Mouse (Mus musculus) layer of hippocampus, postnatal 25 days (tissue): Measurements from ENCODE around the gene Cables2. TPM values are rescaled to one million over a fixed set of nuclear protein-coding genes. Genes with fewer than 3 reads are reported as not detected.

Source experiments
- DNase-seq, 2 experiments: peaks; one replicate each; pipeline ENCODE4 v3.0.0; 2022; ENCODE audit warnings: mixed read lengths in 2 of 2, low spot score in 1 of 2; ENCODE audit errors: extremely low spot score in 1 of 2
- total RNA-seq, 2 experiments: library from RNA; stranded (reverse); gene quantifications; 2 replicates each; pipeline ENCODE4 v1.2.3; 2021

The Cables2 gene
- total RNA-seq, 2 experiments from 2014 or later, result 32.3 to 38.2 TPM

DNA sequence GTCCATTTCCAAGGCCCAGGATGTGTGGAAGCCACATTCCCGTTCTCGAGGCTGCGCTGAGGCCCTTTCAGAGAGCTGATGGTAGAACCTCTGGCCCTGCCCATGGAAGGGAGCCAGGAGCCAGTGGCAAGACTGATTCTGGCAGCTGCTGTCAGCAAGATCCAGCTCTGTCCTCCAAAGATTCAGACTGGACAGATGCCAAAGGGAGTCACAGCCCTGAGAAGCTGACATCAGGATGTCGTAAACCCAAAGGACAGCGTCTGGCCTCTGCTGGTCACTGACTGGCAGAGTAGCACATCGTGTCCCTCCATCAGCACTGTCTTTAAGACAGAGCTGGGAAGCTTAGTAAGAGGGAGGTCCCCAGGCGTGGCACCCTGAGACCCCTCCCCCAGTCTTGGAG, 44.7 kb downstream of the Cables2 start:
- DNase-seq, result no peak

DNA sequence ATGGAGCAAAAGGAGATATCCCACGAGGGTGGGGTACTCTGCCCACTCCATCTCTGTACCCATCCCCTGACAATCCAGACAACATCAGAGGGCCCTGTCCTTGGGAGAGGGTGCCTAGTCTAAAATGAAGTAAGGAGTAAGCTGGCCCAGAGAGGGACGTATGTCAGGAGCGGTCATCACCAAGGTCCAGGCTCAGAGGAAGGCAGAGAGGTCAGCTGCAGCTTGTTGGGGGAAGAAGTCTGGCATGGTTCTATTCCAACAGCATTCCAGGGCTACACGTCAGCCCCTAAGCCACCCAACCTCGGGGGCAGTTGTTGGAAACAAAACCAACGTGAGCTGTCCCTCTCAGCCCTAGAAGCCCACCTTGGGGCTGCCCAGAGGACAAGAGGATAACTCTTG, 45.2 kb downstream of the Cables2 start:
- no peak for DNase-seq

DNA sequence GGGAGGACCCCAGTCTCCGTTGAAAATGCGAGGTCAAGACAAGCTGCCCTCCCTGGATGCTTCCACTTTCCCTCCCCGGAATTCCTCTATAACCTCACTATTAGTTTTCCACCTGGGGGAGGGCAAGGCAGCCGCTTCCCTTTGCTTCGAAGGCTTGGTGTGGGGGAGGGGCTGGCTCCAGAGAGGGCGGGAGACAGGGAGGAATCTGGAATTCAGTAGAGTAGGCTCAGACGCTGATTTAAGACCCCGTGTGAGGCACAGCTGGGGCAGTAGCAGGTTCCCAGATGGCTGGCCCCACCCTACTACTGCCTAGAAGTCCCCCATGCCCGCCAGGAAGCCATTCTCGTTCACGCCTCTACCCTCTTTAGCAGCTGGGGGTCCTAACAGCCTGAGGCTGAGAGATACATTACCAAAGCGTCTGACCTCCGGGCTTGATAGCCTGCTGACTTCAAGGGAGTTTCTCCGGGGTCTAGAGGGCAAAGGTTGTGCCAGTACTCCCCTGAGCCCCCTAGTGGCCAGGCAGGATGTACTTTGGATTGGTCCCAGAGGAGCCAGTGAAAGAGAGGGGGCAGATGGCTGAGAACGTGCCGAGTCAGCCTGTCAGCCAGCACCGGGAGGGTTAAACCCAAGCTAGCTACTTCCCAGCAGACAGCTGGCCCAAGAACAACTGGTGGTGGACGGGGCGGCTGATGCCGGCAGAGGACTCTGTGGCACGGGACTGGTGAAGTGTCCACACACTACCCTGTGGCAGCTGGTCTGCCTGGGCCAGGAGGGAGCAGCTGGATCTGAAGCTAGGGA, 45.8 kb downstream of the Cables2 start:
- no peak for DNase-seq

DNA sequence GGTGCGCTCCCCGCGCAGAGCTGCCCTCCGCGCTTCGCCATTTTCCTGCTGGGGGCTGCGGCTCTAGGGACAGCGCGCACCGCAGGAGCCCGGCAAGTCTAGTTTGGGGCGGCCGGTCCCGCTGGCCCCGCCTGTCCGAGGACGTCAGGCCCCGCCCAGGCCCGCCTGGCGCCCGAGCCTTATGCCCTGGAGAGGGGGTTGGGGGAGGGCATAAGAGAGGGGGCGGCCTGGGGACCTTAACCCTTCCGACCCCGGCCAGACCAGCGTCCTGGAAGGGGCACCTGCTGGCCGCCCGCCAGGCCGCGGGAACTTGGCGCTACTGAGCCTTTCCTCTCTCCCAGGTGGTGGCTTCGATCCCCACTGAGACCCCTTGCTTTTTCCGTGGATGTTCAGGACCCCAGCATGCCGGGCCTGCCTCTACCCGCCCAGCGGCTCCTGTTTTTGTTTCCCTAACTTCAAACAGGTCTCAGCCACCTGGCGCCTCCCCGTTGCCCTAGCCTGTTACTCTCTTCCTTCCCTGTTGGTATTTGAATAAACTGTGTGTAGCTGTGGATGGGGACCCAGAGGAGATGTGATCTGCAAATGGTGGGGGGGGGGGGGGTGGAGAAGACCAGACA, 47.4 kb downstream of the Cables2 start, which contains the start of gene Lama5:
Gene Lama5 (minus strand): TSS at position 98 of the 617 bp plus-strand sequence.
- DNase-seq, result no peak

DNA sequence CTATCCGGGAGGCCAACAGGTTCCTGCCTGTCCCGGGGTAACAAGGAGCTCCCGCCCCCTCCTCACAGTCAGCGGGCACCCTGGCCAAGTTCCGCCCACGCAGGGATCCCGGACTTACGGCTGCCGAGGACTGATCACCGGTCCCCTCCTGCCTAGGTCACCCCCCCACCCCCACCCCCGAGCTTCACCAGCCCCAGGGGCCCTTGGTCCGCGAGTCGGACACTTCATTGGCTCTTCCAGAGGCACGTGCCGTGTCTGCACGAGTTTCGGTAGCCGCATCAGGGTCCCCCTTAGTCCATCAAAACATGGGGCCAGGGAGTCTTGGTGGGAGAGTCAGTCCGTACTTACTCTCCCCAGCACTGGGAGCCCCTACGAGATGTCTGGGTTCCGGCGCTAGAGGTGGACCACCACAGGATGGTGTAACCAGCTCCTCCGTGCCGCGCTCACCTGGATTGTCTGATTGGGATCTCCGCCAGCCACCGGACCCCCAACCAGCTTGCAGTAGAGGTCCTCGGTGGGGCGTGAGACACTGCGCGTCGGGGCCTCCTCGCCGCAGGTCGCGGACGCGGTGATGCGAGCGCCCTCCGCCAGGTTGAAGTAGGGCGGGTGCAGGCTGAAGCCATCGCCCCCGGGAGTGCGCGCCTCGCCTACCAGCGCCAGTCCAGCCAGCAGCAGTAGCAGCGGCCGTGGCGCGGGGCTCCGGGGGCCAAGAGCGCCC, 48.1 kb downstream of the Cables2 start:
- no peak for DNase-seq

DNA sequence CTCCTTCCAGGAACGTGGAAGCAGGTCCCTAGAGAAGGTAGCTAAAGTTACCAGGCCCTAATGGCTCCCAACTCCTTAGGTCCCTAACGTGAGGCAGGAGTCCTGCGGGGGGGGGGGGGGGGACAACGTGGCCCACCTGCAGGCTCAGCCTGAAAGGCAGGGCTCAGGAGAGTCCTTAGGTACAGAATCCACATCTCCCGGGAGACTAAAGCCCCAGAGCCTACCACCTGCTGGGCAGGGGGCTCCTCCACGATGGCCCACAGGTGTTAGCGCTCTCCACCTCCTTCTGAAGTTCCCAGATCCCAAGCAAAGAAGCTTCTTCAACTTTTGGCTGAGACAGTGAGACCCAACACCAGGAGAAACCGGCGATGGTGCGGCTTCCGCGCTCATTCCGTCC, 48.7 kb downstream of the Cables2 start:
- DNase-seq, result no peak

DNA sequence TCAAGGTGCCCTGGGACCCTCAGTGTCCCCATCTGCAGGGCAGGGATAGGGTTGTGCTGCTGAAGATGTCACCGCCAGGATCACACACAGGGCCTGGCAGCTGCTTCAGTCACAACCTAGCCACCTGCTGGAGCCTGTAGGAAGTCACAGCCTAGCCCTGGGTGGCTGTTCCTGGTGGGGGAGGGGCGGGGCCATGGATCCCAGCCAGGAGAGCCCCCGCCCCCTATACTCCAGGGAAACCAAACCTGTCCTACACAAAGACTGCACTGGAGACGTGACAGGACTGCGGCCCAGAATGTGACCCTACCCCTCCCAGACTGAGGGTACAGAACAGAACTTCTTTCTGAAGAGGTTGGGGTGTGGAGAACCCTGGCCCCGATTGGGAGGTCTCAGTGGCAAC, 51.0 kb downstream of the Cables2 start:
- DNase-seq, result no peak

DNA sequence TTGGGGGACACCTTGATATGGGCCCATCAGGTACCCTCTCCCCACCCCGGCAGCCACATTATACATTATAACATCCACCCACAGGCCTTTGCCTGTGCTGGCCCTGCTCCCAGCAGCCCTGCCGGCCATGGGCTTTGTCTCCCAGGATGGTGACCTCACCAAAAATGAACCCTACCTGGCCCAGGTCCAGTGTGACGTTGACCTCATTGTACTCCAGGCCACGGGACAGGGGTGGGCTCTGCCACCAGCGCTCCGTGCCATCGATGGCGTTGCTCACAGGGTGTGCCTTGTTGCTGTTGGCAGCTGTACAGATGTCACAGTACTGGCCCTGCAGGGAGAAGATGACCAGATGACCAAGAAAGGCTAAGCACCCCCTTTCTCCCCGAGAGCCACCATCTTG, 52.2 kb downstream of the Cables2 start:
- DNase-seq, result no peak

DNA sequence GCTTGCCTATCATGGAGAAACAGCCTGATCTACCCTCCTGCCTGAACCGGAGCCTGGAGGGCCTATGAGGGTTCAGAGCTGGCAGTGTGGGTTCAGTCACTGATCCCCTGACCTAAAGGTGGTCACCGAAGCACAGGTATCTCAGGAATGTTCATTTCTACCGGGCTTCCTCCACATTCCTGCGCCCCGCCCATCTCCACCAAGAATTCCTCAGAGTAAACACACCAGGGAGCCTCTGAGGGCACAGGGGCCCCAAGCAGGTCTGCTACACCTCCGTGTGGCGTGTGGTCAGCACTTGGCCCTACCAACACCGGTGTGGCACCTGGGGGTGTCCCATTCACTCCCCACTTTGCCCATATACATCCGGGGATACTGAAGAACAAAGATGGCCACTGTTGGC, 53.1 kb downstream of the Cables2 start:
- DNase-seq, result no peak

DNA sequence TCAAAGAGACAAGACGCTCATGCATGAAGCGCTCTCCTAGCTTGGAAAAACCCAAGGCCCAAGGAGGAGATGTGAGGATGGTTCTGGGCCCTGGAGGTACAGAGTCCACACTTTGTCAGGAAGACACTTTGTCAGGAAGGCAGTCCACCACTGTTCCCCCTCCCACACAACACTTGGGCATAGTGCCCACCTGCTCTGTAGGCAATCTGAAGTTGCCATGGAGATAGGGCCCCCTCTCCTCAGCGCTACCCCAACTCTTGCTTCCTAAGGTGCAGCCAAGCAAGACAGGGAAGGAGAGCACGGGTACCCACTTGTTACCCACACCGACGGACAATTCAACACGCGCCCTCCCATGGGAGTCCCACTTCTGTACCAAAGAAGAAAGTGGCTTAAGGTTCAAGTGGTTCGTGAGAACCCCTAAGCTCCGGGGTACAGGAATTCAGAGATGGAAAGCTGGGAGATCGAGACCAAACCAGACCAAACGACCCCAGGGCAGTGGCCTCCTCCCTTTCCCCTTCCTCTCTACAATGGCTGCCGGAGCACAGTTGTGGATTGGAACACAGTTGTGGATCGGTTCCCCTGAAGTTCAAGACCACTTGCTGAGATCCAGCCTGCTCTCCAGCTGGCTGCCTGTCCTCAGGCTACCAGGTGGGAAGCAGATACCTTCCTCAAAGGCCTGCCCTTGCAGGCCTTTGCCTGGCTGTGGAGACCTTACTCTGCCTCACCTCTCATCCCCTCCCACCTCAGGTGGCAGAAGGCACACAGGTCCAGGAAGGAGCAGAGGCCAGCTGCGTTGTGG, 54.0 kb downstream of the Cables2 start:
- no peak for DNase-seq

DNA sequence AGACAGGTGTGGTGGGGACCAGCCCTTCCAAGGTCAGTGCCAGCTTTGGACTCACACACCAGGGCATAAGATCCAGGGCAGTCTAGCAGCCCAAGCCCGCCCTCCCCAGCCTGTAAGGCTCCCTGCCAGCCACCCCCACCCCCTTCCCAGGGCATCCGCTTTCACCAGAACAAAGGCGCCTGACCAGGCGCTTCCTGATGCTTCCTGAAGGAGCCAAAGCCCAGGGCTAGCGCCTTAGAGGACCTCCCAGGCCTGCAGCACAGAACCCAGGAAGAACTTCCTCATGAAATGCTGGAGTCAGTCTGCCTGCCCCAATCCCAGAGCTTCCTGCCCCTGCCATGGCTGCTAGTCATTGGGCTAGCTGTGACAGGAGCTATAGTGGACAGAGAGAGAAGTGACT, 54.6 kb downstream of the Cables2 start:
- DNase-seq, result no peak

DNA sequence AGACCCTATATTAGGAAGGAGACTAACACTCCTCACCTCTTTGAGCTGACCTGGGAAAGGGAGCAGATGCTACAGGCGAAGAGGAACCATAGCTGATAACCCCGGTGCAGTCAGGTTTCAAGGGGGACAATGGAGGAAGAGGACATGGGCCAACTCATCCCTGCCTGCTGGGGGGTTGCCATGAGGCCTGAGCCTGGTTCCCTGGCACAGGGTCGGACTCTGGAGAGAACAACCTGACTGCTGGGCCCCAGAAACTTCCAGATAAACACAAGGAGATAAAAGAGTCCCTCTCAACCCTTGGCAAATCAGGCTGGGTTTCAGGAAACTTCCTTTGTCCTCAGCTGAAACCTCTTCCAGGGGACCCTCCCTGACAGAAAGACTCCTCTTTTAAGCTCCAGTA, 55.1 kb downstream of the Cables2 start:
- DNase-seq, result no peak

DNA sequence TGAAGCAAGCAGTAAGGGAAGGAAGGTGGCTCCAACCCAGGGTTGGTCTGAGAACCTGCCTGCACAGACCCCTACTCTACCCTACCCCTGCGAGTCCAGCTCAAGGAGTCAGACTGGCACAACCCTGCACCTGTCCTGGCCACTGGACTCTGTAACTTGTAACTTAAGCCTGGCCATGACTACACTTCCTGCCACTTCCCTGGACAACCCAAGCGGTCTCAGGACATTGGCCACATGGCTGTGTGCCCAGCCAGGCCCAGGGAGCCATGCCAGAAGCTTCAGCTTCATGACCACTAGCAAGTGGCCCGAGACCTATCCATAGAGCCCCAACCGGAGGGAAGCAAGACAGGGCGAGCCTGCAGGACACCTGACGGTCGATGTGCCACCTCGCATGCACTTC, 55.7 kb downstream of the Cables2 start:
- DNase-seq, result no peak

DNA sequence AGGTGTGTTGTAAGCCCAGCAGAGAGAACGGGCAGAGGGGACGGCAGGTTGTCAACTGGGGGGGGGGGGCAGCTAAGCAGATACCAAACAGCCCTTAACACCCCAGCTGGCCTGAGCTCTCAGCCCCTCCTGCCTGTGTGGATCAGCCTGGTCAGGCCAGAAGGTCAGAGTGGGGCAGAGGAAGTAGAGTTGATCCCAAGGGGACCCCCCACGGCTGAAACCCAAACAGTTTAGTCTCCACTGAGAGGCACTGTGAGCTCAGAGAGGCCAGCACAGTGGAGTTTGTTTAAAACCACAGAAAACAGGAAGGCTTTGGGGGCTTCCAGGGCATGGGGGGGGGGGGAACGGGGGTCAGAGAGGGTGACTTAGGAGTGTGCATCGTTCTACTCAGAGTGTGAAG, 56.4 kb downstream of the Cables2 start:
- no peak for DNase-seq

DNA sequence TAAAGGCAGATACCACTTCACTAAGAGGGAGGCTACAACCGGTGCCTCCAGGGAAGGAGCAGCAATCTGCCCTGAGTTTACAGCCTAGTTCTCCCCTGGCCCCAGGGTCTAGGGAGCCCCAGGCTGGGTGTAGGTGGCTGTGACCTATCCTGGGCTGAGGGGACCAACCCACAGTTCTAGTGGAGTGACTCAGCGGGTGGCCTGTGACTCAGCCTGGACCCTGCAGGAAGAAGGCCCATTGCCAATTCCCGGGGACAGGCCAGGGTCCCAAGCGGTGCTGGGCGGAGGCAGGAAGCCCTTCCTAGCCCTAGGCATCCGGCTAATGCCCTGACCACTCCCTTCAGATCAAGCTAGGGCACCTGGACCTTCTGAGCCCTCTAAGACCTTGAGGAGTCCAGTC, 57.3 kb downstream of the Cables2 start:
- DNase-seq, result no peak

DNA sequence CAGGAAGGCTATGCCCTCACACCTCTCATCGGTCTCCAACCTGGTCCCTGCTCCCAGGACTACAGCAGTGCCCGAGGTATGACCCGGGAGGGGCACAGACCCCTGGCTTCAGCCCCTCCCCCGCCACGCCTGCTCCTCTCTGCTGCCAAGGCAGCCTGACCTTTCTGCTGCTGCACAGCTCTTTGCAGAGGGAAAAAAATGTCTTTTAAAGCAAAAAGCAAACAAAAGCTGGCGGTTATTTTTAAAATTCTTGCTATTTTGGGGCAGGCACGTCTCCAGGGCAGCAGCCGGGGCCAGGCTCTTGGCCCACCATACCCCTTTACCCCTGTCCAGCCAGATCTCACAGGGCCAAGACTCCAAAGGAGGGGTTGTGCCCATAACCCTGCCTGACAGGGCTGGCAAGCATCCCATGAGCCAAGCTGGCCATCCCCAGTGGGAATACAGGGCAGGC, 58.3 kb downstream of the Cables2 start:
- DNase-seq, result no peak

DNA sequence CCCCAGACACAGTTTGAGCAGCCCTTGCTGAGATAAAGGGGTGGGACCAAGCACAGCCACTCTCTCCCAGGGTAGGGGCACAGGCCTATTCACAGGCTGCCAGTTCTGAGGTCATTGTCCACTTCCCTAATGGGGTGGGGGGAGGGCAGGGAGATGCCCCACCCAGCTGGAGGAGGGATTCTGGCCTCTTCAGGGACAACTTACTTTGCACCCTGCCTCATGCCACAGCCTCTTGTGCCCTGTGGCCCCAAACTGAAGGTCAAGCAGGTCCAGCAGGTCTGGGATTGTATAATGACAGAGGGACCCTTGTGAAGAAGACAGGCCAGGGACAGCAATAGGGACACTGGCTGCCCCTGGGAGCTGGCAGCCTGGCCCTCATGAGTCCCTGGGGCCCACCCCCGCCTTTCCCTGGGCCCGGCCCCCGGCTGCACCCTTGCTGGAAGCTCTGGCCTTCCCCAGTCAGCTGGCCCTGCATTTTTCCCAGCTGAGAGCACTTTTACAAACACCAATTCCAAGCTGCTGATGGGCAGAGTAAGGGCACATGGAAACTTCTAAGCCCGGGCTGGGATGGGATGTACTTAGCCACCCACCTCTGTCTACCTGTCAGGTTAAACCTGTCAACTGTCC, 58.8 kb downstream of the Cables2 start:
- no peak for DNase-seq

DNA sequence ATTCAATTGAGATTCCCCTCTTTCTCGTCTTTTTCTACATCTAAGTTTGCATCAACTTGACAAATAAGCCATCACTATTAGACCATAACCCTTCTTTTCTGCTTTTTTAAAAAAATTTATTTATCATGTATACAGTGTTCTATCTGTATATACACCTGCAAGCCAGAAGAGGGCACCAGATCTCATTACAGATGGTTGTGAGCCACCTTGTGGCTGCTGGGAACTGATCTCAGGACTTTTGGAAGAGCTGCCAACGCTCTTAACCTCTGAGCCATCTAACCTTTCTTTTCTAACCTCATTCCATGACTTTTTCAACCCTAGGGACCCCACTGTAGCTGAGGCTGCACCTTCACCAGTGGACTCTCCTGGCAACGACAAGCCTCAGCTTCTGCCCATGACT, 61.0 kb downstream of the Cables2 start:
- no peak for DNase-seq

DNA sequence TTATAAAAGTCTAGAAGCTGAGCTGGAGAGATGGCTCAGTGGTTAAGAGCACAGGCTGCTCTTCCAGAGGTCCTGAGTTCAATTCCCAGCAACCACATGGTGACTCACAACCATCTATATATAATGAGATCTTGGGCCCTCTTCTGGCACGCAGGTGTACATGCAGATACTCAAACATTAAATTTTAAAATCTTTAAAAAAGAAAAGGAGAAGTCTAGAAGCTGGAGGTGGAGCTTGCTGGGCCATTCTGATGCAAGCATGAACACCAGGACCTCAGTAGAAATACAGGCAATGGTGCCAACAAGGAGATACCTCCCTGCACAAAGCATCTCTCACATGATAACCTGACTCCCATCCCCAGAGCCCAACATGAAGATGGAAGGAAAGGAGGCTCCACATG, 64.3 kb downstream of the Cables2 start:
- DNase-seq, result no peak
